Mouse (Mus musculus) Patski (cell line): Measurements from ENCODE around the gene Isoc2a. TPM values are rescaled to one million over a fixed set of nuclear protein-coding genes. Genes with fewer than 3 reads are reported as not detected.
"Not testable (repeated sequence)": the region's sequence is repeated elsewhere in the genome, so short reads cannot be mapped to it uniquely, and the experiment has no call there.

Experiments
- ATAC-seq: fragments of 100-300 bp; one replicate; pipeline ENCODE4 v1.8.0; 2021
- CTCF ChIA-PET: fragments of 350-600 bp; sonication (Branson Sonifier 250); formaldehyde crosslinking; loops from one replicate; lab custom pipeline; 2022; ENCODE audit warnings: inconsistent platforms; lab: Charles Lee
- POLR2A ChIA-PET: fragments of 350-600 bp; sonication (Branson Sonifier 250); formaldehyde crosslinking; loops from one replicate; lab custom pipeline; 2022; ENCODE audit warnings: antibody characterized with exemption, inconsistent platforms; lab: Charles Lee
- DNase-seq: peaks from one replicate; pipeline ENCODE4 v3.0.0-alpha.2; 2011; ENCODE audit warnings: low read depth, low spot score
- H3K27me3 ChIP-seq: fragments of 371-371 bp; one replicate; pipeline ENCODE4 v1.5.1; 2021
- CTCF ChIP-seq: fragments of 100-300 bp; IDR thresholded peaks from one replicate; pipeline ENCODE4 v1.5.1; 2021
- in situ Hi-C: fragments of 300-500 bp; cut with MboI; formaldehyde crosslinking; loops from 3 replicates; pipeline ENCODE4 v1.11.1; 2018; ENCODE audit warnings: low pct_unique_long_range_greater_than_20kb, mixed read lengths
- polyA plus RNA-seq: library from polyadenylated mRNA; unstranded; gene quantifications from one replicate; pipeline ENCODE4 v1.2.3, GENCODE M21; 2021

Gene Isoc2a
- polyA plus RNA-seq, 1 experiment from 2014 or later = 6.6 TPM

DNA sequence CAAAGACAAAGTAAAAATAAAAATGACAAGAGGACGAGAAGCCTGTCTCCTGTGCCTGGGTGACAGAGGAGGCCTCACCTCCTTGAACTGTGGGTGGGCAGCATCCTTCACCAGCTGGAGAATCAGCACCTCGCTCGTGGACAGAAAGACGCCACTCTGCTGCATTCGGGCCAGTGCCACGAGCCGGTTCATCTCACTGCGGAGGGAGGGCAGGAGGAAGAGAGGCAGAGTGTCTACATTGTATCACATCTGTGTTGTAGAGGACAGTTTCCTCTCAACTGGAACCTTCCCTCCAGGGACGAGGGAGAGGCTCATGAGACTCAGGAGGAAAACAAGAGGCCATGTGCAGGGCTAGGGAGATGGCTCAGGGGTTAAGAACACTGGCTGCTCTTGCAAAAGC, 27.6 kb upstream of the Isoc2a start:
- ChIA-PET CTCF (no interaction called here), POLR2A (no interaction called here)
- in situ Hi-C loops = no loop called here
- H3K27me3 ChIP-seq = peaks cover 23% of the 10 kb centered on the region
- DNase-seq (no peak), ATAC-seq (no peak)
- TF ChIP-seq CTCF = no peak

DNA sequence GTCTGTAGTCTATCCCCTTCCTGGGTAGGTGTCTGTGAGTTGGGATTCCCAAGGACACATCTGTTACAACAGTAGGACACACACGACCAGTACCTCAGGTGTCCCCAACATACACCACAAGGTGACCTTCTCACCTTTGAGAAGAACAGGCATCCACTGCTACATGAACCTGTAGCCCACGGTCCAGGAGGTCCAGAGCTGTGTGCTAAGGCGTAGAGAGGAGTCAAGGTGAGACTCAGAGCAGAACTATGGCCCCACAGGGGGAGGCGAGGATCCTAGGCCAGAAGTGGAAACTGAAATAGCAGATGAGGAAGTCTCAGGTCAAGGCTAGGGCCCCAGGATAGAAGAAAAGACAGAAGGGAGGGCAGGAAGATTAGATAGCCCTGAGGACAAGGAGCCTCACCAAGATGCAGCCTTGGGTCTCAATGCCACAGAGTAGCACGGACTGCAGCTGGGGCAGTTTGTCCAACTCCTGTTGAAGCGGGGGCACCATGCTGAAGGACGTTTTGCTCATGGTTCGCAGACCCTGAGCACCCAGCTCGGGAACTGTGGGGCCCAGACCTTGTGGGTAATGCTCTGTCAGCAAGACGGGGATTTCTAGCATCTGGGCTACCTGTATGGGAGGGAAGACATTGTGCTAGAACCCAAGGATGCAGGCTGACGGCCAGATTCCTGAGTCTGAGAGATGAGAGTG, 26.2 kb upstream of the Isoc2a start:
- POLR2A ChIA-PET = no interaction called here
- no peak for TF ChIP-seq CTCF
- CTCF ChIA-PET = interaction anchor here (1.6 kb wide), 1 partner anchor 113 kb away, joined by 3 read pairs; the partner anchor contains the start of gene Sbk2
- ATAC-seq (no peak), DNase-seq (no peak)
- H3K27me3 ChIP-seq = peaks cover 13% of the 10 kb centered on the region
- in situ Hi-C loops = no loop called here

DNA sequence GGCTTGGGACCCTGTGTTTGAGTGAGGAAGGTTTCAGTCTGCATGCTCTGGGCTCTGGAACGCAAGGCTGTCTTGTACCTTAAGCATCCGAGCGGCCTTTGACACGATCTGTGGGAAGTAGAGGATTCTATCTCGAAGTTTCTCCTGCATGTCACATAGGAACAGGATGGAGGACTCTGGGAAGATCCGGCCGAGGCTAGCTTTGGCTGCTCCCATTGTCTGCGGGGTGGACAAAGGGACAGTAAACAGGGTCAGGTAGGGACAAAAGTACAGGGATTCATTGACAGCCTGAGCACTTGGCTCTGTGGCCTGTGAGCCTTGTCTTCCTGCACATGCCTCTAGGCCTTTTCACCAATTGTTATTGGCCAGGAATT, 25.7 kb upstream of the Isoc2a start:
- in situ Hi-C loops = no loop called here
- ChIA-PET POLR2A (no interaction called here), CTCF (interaction anchor here (1.6 kb wide), 1 partner anchor 113 kb away, joined by 3 read pairs; the partner anchor contains the start of gene Sbk2)
- ATAC-seq (no peak), DNase-seq (no peak)
- no peak for TF ChIP-seq CTCF
- H3K27me3 ChIP-seq = peaks cover 12% of the 10 kb centered on the region

DNA sequence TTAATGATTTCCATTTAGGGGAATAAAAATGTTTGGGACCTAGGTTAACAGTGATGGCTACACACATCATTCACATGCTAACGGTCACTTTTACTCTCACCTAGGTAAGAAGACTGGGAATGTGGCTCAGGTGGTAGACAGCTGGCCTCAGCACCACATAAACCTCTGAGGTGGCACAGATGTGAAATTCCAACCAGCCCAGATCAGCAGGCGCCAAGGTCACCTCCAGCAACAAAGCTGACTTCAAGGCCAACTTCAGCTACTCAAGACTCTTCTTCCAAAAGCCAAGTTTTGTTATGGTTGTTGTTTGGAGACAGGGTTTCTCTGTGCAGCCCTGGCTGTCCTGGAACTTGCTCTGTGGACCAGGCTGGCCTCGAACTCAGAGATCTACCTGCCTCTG, 23.3 kb upstream of the Isoc2a start:
- in situ Hi-C loops = no loop called here
- ATAC-seq = no peak
- CTCF ChIA-PET = no interaction called here
- no peak for DNase-seq
- no peak for TF ChIP-seq CTCF
- H3K27me3 ChIP-seq = peaks cover 12% of the 10 kb centered on the region
- POLR2A ChIA-PET = no interaction called here

DNA sequence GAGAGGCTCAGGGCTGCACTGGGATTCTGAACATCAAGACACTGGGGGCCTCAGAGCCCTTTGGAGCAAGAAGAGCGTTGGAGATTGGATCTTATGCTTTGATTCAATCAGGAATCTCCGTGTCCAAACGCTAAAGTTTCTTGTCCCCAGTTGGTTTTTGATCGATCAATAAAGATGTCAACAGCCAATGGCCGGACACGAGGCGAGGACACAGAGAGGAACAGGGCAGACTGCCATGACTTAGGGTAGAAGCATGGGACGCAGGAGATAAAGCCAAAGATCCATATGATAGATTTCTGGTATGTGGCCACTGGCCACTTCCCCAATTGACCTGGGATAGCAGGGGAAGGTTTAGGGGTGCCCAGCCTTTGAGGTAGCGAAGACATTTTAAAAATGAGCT, 20.4 kb upstream of the Isoc2a start:
- CTCF ChIA-PET = no interaction called here
- H3K27me3 ChIP-seq = peaks cover 2% of the 10 kb centered on the region
- no peak for DNase-seq
- ATAC-seq = no peak
- POLR2A ChIA-PET = no interaction called here
- TF ChIP-seq CTCF = no peak
- in situ Hi-C loops = no loop called here

DNA sequence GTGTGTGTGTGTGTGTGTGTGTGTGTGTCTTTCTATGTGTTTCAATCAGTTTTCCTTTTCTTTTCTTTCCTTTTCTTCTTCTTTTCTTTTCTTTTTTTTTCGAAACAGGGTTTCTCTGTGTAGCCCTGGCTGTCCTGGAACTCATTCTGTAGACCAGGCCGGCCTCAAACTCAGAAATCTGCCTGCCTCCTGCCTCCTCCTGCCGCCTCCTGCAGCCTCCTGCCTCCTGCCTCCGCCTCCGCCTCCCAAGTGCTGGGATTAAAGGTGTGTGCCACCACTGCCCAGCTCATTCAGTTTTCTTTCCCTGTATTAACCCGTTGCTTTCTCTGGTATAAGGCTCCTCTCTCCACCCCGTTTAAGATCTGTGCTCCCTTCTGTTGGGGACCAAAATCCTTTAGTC, 19.6 kb upstream of the Isoc2a start:
- no peaks in the 10 kb centered on the region for H3K27me3 ChIP-seq
- ChIA-PET CTCF (no interaction called here), POLR2A (no interaction called here)
- no peak for TF ChIP-seq CTCF
- in situ Hi-C loops = no loop called here
- DNase-seq = no peak
- ATAC-seq = no peak

DNA sequence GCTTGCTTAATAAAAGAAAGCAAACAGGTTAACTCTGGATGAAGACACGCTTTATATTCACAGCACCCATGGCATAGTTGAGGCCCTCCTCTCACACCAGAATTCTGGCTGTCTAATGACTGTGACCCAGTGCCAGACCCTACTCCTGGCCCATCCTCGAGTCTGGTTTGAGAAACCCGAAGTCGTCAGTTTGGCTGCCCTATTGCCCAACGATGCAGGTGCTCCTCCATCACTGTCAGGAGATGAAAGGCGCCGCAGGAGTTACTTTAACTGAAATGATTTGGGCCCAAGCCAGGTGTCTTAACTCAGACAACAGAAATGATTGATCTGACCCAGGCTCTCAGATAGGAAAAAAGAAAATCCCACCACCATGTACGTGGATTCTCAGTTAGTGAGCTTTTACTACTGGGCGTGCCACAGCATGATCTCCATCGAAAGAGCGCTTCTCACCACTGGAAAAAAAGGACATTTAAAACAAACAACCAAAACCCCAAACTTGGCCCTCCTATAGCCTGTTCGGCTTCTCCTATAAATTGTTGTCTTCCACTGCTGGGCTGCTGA, 17.5 kb upstream of the Isoc2a start:
- POLR2A ChIA-PET = interaction anchor here (0.6 kb wide), 1 partner anchor 347 kb away, joined by 5 read pairs; no protein-coding TSS in a partner anchor
- no peaks in the 10 kb centered on the region for H3K27me3 ChIP-seq
- CTCF ChIA-PET = no interaction called here
- DNase-seq (no peak), ATAC-seq (no peak)
- in situ Hi-C loops = no loop called here
- no peak for TF ChIP-seq CTCF

DNA sequence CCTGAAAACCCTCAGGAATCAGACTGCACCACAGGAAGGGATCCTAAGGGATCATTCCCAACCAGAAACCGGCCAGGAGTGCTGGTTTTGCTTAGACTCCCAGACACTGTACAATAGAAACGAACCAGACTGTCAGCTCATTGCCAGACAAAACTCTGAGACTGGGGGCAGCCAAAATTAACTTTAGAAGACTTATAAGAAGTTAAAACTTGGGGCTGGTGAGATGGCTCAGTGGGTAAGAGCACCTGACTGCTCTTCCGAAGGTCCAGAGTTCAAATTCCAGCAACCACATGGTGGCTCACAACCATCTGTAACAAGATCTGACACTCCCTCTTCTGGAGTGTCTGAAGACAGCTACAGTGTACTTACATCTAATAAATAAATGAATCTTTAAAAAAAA, 16.0 kb upstream of the Isoc2a start:
- H3K27me3 ChIP-seq, ATAC-seq, POLR2A ChIA-PET, CTCF ChIA-PET, DNase-seq, in situ Hi-C loops: not testable (repeated sequence)

DNA sequence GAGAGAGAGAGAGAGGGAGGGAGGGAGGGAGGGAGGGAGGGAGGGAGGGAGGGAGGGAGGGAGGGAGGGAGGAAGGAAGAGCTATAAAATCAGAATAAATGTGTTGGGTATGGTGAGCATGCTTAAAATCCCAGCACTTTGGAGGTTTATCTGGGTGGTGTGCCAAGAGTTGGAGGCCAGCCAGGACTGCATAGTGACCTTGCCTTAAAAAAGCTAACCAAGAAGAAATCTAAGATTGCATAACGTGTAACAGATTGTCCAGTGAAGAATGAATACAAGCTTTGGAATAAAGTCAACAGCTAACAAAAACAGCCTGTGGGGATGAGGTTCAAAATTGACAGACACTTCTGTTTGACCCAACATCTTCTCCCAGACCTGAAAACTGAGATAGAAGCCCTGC, 13.9 kb upstream of the Isoc2a start:
- no peak for TF ChIP-seq CTCF
- in situ Hi-C loops = no loop called here
- no peaks in the 10 kb centered on the region for H3K27me3 ChIP-seq
- ChIA-PET CTCF (interaction anchor here (1.4 kb wide), 1 partner anchor 76 kb away, joined by 3 read pairs; no protein-coding TSS in a partner anchor), POLR2A (no interaction called here)
- no peak for ATAC-seq
- DNase-seq = no peak

DNA sequence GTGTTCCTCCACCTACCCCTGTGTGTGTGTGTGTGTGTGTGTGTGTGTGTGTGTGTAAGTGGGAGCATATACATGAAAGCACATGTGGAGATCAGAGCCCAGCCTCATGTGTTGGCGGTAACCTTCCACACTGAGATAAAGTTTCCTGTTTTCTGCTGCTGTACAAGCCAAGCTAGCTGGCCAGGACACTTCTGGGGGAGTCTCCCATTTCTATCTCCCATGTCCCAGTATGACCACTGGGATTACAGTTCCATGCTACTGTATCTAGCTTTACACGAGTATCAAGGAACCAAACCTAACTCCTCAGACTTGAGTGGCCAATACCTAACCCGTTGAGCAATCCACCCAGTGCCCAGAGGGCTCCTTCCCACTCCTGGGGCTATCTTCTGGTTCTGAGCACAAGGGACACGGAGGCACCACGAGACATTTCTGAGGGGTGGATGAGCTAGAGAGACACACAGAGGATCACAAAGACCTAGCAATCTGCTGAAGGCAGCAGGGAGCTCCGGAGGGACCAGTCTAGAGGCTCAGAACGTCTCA, 13.3 kb upstream of the Isoc2a start:
- ChIA-PET POLR2A (no interaction called here), CTCF (interaction anchor here (1.4 kb wide), 1 partner anchor 76 kb away, joined by 3 read pairs; no protein-coding TSS in a partner anchor)
- in situ Hi-C loops = no loop called here
- TF ChIP-seq CTCF = no peak
- no peaks in the 10 kb centered on the region for H3K27me3 ChIP-seq
- DNase-seq = no peak
- no peak for ATAC-seq

DNA sequence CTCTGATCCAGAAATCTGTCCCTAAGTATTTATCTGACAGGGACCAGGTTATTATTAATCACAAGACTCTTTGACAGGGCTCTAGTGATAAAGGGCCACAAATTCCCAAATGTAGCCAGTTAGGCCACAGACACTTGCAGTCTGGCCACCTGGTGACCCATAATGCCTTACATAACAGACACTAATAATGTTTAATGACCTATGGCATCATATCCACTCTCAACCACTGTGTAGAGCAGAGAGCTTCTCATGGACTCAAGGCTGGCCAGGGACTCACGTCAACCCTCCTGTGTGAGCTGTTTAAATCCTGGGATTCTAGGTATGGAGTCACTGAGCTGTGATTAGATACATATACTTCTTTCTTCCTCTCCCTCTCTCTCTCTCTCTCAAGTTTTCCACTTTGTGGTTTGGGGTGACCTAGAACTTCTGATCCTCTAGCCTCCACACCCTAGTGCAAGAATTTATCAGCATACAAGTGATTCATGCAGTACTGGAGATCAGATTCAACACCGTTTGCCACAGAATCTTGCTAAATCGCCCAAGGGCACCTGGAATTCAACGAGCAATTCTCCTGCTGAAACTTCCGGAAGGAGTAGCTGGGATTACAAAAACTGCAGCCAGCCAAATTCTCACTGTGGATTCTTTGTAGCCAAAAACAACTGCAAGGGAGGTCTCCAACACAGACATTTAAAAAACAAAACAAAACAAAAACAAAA, 12.7 kb upstream of the Isoc2a start:
- DNase-seq (no peak), ATAC-seq (no peak)
- POLR2A ChIA-PET = no interaction called here
- CTCF ChIA-PET = no interaction called here
- in situ Hi-C loops = no loop called here
- TF ChIP-seq CTCF = no peak
- H3K27me3 ChIP-seq = no peaks in the 10 kb centered on the region
